Mouse (Mus musculus): ENCODE measurements around the gene Plppr1.

Gene Plppr1

GRCm38 (mm10) chr4:49059021-49059401, at the start of gene Plppr1:
TSS of gene Plppr1 (plus strand) at chr4:49059273.
- DNase-seq (ENCODE audit: low read depth, low spot score) = peak; percentile 57

GRCm38 (mm10) chr4:49016701-49017100, 42.4 kb upstream of the Plppr1 start:
- DNase-seq (ENCODE audit: low read depth, low spot score) = no peak

- DNase-seq (ENCODE audit: low read depth, low spot score) = no peak
Measured at GRCm38 (mm10) chr4:49023221-49023620, 35.9 kb upstream of the Plppr1 start.

- DNase-seq (ENCODE audit: low read depth, low spot score) = no peak
Measured at GRCm38 (mm10) chr4:49038311-49038710, 20.8 kb upstream of the Plppr1 start.

GRCm38 (mm10) chr4:49039854-49040253, 19.2 kb upstream of the Plppr1 start:
- no peak for DNase-seq (ENCODE audit: low read depth, low spot score)

- DNase-seq (ENCODE audit: low read depth, low spot score) = no peak
Measured at GRCm38 (mm10) chr4:49041655-49042054, 17.4 kb upstream of the Plppr1 start.

- no peak for DNase-seq (ENCODE audit: low read depth, low spot score)
Measured at GRCm38 (mm10) chr4:49050628-49051027, 8.4 kb upstream of the Plppr1 start.

GRCm38 (mm10) chr4:49057916-49058315, 1.2 kb upstream of the Plppr1 start:
- DNase-seq (ENCODE audit: low read depth, low spot score) = peak; percentile 13

GRCm38 (mm10) chr4:49058557-49058956, 516 bp upstream of the Plppr1 start:
- peak; percentile 11 for DNase-seq (ENCODE audit: low read depth, low spot score)

- peak; percentile 11 for DNase-seq (ENCODE audit: low read depth, low spot score)
Measured at GRCm38 (mm10) chr4:49059402-49060381, 619 bp downstream of the Plppr1 start.

GRCm38 (mm10) chr4:49069471-49069870, 10.4 kb downstream of the Plppr1 start:
- no peak for DNase-seq (ENCODE audit: low read depth, low spot score)

GRCm38 (mm10) chr4:49072886-49073285, 13.8 kb downstream of the Plppr1 start:
- no peak for DNase-seq (ENCODE audit: low read depth, low spot score)

- no peak for DNase-seq (ENCODE audit: low read depth, low spot score)
Measured at GRCm38 (mm10) chr4:49075881-49076280, 16.8 kb downstream of the Plppr1 start.

- no peak for DNase-seq (ENCODE audit: low read depth, low spot score)
Measured at GRCm38 (mm10) chr4:49079399-49079798, 20.3 kb downstream of the Plppr1 start.

- no peak for DNase-seq (ENCODE audit: low read depth, low spot score)
Measured at GRCm38 (mm10) chr4:49088205-49088604, 29.1 kb downstream of the Plppr1 start.

GRCm38 (mm10) chr4:49090461-49090860, 31.4 kb downstream of the Plppr1 start:
- no peak for DNase-seq (ENCODE audit: low read depth, low spot score)

- no peak for DNase-seq (ENCODE audit: low read depth, low spot score)
Measured at GRCm38 (mm10) chr4:49099448-49099847, 40.4 kb downstream of the Plppr1 start.

GRCm38 (mm10) chr4:49101934-49102768, 43.1 kb downstream of the Plppr1 start:
- no peak for DNase-seq (ENCODE audit: low read depth, low spot score)

- DNase-seq (ENCODE audit: low read depth, low spot score) = no peak
Measured at GRCm38 (mm10) chr4:49102769-49103193, 43.7 kb downstream of the Plppr1 start.

- no peak for DNase-seq (ENCODE audit: low read depth, low spot score)
Measured at GRCm38 (mm10) chr4:49104860-49105259, 45.8 kb downstream of the Plppr1 start.

- DNase-seq (ENCODE audit: low read depth, low spot score) = no peak
Measured at GRCm38 (mm10) chr4:49107895-49108294, 48.8 kb downstream of the Plppr1 start.

GRCm38 (mm10) chr4:49108371-49108770, 49.3 kb downstream of the Plppr1 start:
- no peak for DNase-seq (ENCODE audit: low read depth, low spot score)
